Mouse (Mus musculus) bone marrow, adult 2 months (tissue): Measurements from ENCODE around the gene Appl2.

Experiments
- CTCF ChIP-seq: fragments of 200-500 bp; IDR thresholded peaks from 2 replicates; pipeline ENCODE4 v1.5.1; 2011; ENCODE audit warnings: low read length, control low read depth; ENCODE audit not compliant: control insufficient read depth, insufficient read depth
- POLR2A ChIP-seq: fragments of 200-500 bp; IDR thresholded peaks from 2 replicates; pipeline ENCODE4 v1.6.1; 2011; ENCODE audit warnings: low read depth, mild to moderate bottlenecking, control low read depth, low read length, borderline replicate concordance; ENCODE audit not compliant: control insufficient read depth

GRCm38 (mm10) chr10:83607111-83607510, 41.4 kb downstream of the Appl2 start:
- TF ChIP-seq CTCF = no peak
- TF ChIP-seq POLR2A = no peak
